Mouse (Mus musculus): ENCODE results near the gene Ppp6r2. TPM values are rescaled to one million over a fixed set of nuclear protein-coding genes. Genes with fewer than 3 reads are reported as not detected.
A peak's percentile ranks its signal among the peaks of the same experiment; 100 is the strongest.

Ppp6r2 gene
- total and polyA plus RNA-seq, 2 experiments from 2014 or later: 71.2 to 290 TPM

- peak; percentile 10 for DNase-seq (ENCODE audit: low spot score)
- Histone ChIP-seq H3K36me3 (ENCODE audit: insufficient read depth, low read length) (no peaks in the 10 kb centered on the region), H3K4me2 (ENCODE audit: low read depth, low read length) (peak overlapping the region; percentile 86), H3K4me1 (ENCODE audit: insufficient read depth, low read length) (peaks cover 26% of the 10 kb centered on the region), H3K27ac (no peak overlapping the region), H3K9me3 (ENCODE audit: low read length) (no peaks in the 10 kb centered on the region), H3K4me3 (ENCODE audit: low read length) (peak overlapping the region; percentile 96), H3K9ac (replicated peaks; ENCODE audit: low read length) (peak overlapping the region; percentile 93), H3K27me3 (ENCODE audit: insufficient read depth, low read length) (no peaks in the 10 kb centered on the region)
- ATAC-seq: 0 out of 2 replicates have a peak, but pooled peaks have one; percentile 1
- no peak for TF ChIP-seq CTCF (IDR thresholded peaks at IDR 0.05; ENCODE audit: low read depth)
- 30% methylated on average over 3 of the region's 3 CpGs for whole genome bisulfite sequencing
Measured at GRCm38 (mm10) chr15:89314107-89314506, 102.8 kb downstream of the Ppp6r2 start.

- peaks cover 26% of the 10 kb centered on the region for H3K4me1 ChIP-seq (ENCODE audit: insufficient read depth, low read length)
- no peaks in the 10 kb centered on the region for H3K9me3 ChIP-seq (ENCODE audit: low read length)
- DNase-seq (ENCODE audit: low spot score) (peak; percentile 32), ATAC-seq (peak; percentile 5)
- peak overlapping the region; percentile 86 for H3K4me2 ChIP-seq (ENCODE audit: low read depth, low read length)
- H3K36me3 ChIP-seq (ENCODE audit: insufficient read depth, low read length): no peaks in the 10 kb centered on the region
- no peaks in the 10 kb centered on the region for H3K27me3 ChIP-seq (ENCODE audit: insufficient read depth, low read length)
- WGBS: under 1% methylated on average over 55 of the region's 58 CpGs
- H3K4me3 ChIP-seq (ENCODE audit: low read length): peak overlapping the region; percentile 96
- peak overlapping the region; percentile 72; the same call in 1 of the 2 replicates for H3K27ac ChIP-seq
- H3K9ac ChIP-seq (replicated peaks; ENCODE audit: low read length): peak overlapping the region; percentile 93
- peak; percentile 45; the same call in 1 of the 2 replicates for TF ChIP-seq CTCF (IDR thresholded peaks at IDR 0.05; ENCODE audit: low read depth)
Measured at GRCm38 (mm10) chr15:89314511-89315189, 103.3 kb downstream of the Ppp6r2 start.

- WGBS: under 1% methylated on average over 33 of the region's 37 CpGs
Measured at GRCm38 (mm10) chr15:89315190-89315731, 103.9 kb downstream of the Ppp6r2 start, which contains the start of gene Sbf1. Sbf1 (minus strand) TSS chr15:89315311.

GRCm38 (mm10) chr15:89316146-89316545, 104.8 kb downstream of the Ppp6r2 start:
- ATAC-seq (no peak), DNase-seq (ENCODE audit: low spot score) (no peak)
- no peak overlapping the region for H3K4me3 ChIP-seq (ENCODE audit: low read length)
- no peaks in the 10 kb centered on the region for H3K9me3 ChIP-seq (ENCODE audit: low read length)
- no peaks in the 10 kb centered on the region for H3K27me3 ChIP-seq (ENCODE audit: insufficient read depth, low read length)
- no peak overlapping the region for H3K27ac ChIP-seq
- H3K36me3 ChIP-seq (ENCODE audit: insufficient read depth, low read length): no peaks in the 10 kb centered on the region
- H3K4me2 ChIP-seq (ENCODE audit: low read depth, low read length): no peak overlapping the region
- TF ChIP-seq CTCF (IDR thresholded peaks at IDR 0.05; ENCODE audit: low read depth): peak; percentile 44
- H3K4me1 ChIP-seq (ENCODE audit: insufficient read depth, low read length): peaks cover 17% of the 10 kb centered on the region
- 65% methylated on average over 11 of the region's 11 CpGs for WGBS
- H3K9ac ChIP-seq (replicated peaks; ENCODE audit: low read length): no peak overlapping the region

More at GRCm38 (mm10) chr15:89315190-89315731, 103.9 kb downstream of the Ppp6r2 start, which contains the start of gene Sbf1:
- peak within 1 kb of the TSS; percentile 72; the same call in 1 of the 2 replicates for H3K27ac ChIP-seq
- H3K9ac ChIP-seq (replicated peaks; ENCODE audit: low read length): peak within 1 kb of the TSS; percentile 93
- DNase-seq (ENCODE audit: low spot score) (peak; percentile 99), ATAC-seq (peak; percentile 99)
- no peak for TF ChIP-seq CTCF (IDR thresholded peaks at IDR 0.05; ENCODE audit: low read depth)
- no peaks in the 10 kb centered on the region for H3K9me3 ChIP-seq (ENCODE audit: low read length)
- H3K4me2 ChIP-seq (ENCODE audit: low read depth, low read length): peak within 1 kb of the TSS; percentile 86
- peaks cover 25% of the 10 kb centered on the region for H3K4me1 ChIP-seq (ENCODE audit: insufficient read depth, low read length)
- no peaks in the 10 kb centered on the region for H3K27me3 ChIP-seq (ENCODE audit: insufficient read depth, low read length)
- no peaks in the 10 kb centered on the region for H3K36me3 ChIP-seq (ENCODE audit: insufficient read depth, low read length)
- H3K4me3 ChIP-seq (ENCODE audit: low read length): peak within 1 kb of the TSS; percentile 96

- Histone ChIP-seq H3K27ac (no peak overlapping the region), H3K27me3 (ENCODE audit: insufficient read depth, low read length) (no peaks in the 10 kb centered on the region), H3K9me3 (ENCODE audit: low read length) (no peaks in the 10 kb centered on the region), H3K4me1 (ENCODE audit: insufficient read depth, low read length) (peaks cover 6% of the 10 kb centered on the region; the same call in 1 of the 2 replicates), H3K9ac (replicated peaks; ENCODE audit: low read length) (no peak overlapping the region), H3K4me2 (ENCODE audit: low read depth, low read length) (no peak overlapping the region), H3K36me3 (ENCODE audit: insufficient read depth, low read length) (no peaks in the 10 kb centered on the region), H3K4me3 (ENCODE audit: low read length) (no peak overlapping the region)
- TF ChIP-seq CTCF (IDR thresholded peaks at IDR 0.05; ENCODE audit: low read depth): no peak
- ATAC-seq: no peak
- WGBS: 80% methylated on average over 8 of the region's 8 CpGs
- no peak for DNase-seq (ENCODE audit: low spot score)
Measured at GRCm38 (mm10) chr15:89321264-89321663, 109.9 kb downstream of the Ppp6r2 start.

- DNase-seq (ENCODE audit: low spot score): no peak
- no peak within 1 kb of the TSS for H3K27ac ChIP-seq
- TF ChIP-seq CTCF (IDR thresholded peaks at IDR 0.05; ENCODE audit: low read depth): no peak
- no peak for ATAC-seq
- H3K9me3 ChIP-seq (ENCODE audit: low read length): no peaks in the 10 kb centered on the region
- WGBS: 10% methylated on average over 26 of the region's 26 CpGs
- no peak within 1 kb of the TSS for H3K9ac ChIP-seq (replicated peaks; ENCODE audit: low read length)
- peak within 1 kb of the TSS; percentile 33 for H3K4me2 ChIP-seq (ENCODE audit: low read depth, low read length)
- peaks cover 6% of the 10 kb centered on the region; the same call in 1 of the 2 replicates for H3K4me1 ChIP-seq (ENCODE audit: insufficient read depth, low read length)
- no peaks in the 10 kb centered on the region for H3K27me3 ChIP-seq (ENCODE audit: insufficient read depth, low read length)
- no peak within 1 kb of the TSS for H3K4me3 ChIP-seq (ENCODE audit: low read length)
- H3K36me3 ChIP-seq (ENCODE audit: insufficient read depth, low read length): no peaks in the 10 kb centered on the region
Measured at GRCm38 (mm10) chr15:89322670-89323522, 111.5 kb downstream of the Ppp6r2 start, which contains the start of gene Adm2. Adm2 (plus strand) TSS chr15:89322720.

Data from hindbrain, postnatal 0 days (tissue).